Mouse (Mus musculus): Measurements from ENCODE around the gene Agap1. TPM values are rescaled to one million over a fixed set of nuclear protein-coding genes. Genes with fewer than 3 reads are reported as not detected.

Gene Agap1
- polyA plus RNA-seq, 1 experiment from 2014 or later, result 7.7 TPM

DNA sequence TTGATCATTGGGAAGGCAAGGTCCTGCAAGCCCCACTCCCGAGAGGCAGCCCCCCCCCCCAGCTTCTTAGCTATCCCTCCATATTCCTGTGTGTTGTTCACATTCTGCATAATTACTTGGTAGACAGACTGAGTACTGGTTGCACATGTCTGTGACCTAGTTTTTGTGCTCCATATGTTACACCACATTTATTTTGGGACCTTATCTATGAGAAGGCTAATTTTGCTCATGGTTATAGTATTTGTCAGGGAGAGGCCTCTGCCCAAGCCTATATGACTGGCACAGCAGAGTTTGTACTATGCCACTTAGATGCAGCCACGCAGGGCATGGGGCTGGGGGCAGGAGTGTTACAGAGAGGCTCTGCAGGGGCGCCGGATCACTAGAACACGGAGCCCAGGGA is 144.3 kb downstream of the Agap1 start:
- H3K27ac ChIP-seq (ENCODE audit: low read length), result no peak overlapping the region
- ATAC-seq (ENCODE audit: low FRiP score, low TSS enrichment), result no peak
- H3K4me2 ChIP-seq (replicated peaks; ENCODE audit: low read depth, low read length), result no peak overlapping the region
- H3K4me3 ChIP-seq (ENCODE audit: low read length), result no peak overlapping the region
- WGBS, result 92% methylated on average over 5 of the region's 5 CpGs
- no peaks in the 10 kb centered on the region for H3K9me3 ChIP-seq (ENCODE audit: low read length)
- H3K27me3 ChIP-seq (ENCODE audit: insufficient read depth, low read length), result no peaks in the 10 kb centered on the region
- H3K4me1 ChIP-seq (ENCODE audit: insufficient read depth, low read length), result no peaks in the 10 kb centered on the region
- no peaks in the 10 kb centered on the region for H3K36me3 ChIP-seq (ENCODE audit: insufficient read depth, low read length)
- no peak overlapping the region for H3K9ac ChIP-seq (replicated peaks; ENCODE audit: low read length)

DNA sequence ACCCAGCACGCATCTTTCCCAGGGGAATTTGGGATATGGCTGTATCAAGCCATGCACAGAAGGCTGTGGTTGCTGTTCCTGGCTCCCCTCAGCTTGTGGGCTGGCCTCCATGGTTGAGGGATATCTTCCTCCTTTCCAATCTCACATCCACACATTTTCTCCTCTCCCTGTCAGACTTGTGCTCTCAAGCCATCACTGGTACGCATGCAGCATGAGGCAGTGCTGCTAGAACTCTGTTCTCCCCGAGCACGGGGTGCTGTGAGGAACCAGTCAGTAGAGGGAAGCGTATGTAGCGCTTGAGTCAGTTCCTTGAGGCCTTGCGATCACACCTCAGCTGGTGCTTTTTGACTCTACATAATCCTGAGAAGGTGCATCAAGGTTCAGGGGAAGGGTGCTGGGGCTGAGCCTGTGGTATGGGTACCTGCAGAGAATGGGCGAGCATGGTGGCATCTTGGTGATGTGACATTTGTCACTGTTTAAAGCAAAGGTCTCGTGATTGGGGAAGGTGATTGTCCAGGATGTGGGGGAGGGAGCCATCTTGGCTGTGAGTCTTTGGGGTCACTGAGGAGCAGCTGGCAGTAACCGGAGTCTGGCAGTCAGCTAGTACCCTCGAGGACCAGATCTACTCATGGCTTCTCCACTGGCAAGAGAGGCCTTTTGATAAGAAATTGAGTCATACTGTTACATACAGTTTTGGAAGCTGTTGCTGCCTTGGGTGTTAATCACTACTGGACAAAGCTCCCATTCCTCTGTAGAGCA is 145.6 kb downstream of the Agap1 start:
- Histone ChIP-seq H3K27me3 (ENCODE audit: insufficient read depth, low read length) (no peaks in the 10 kb centered on the region), H3K4me2 (replicated peaks; ENCODE audit: low read depth, low read length) (no peak overlapping the region), H3K36me3 (ENCODE audit: insufficient read depth, low read length) (no peaks in the 10 kb centered on the region), H3K4me3 (ENCODE audit: low read length) (no peak overlapping the region), H3K27ac (ENCODE audit: low read length) (no peak overlapping the region), H3K9ac (replicated peaks; ENCODE audit: low read length) (no peak overlapping the region), H3K4me1 (ENCODE audit: insufficient read depth, low read length) (no peaks in the 10 kb centered on the region), H3K9me3 (ENCODE audit: low read length) (no peaks in the 10 kb centered on the region)
- no peak for ATAC-seq (ENCODE audit: low FRiP score, low TSS enrichment)
- WGBS, result 71% methylated on average over 11 of the region's 11 CpGs

DNA sequence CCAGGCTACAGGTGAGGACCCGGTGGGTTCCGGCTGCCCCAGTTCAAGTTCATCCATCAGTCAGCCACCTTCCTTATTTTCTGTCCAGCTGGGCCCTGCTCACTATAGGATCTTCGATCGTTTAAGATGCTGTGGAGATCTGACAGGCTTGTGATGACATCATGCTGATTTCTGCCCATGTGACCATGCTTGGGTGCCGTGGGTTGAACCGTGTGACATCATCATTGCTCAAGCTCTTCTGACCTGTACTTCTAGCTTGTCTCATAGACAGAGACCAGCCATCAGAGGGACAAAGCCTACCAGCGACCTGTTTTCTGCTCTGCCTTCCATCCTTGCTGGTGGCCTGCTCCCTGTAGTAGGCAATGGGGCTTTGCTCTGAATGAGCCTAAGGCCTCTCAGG is 146.7 kb downstream of the Agap1 start:
- Histone ChIP-seq H3K9me3 (ENCODE audit: low read length) (no peaks in the 10 kb centered on the region), H3K9ac (replicated peaks; ENCODE audit: low read length) (no peak overlapping the region), H3K4me2 (replicated peaks; ENCODE audit: low read depth, low read length) (no peak overlapping the region), H3K4me1 (ENCODE audit: insufficient read depth, low read length) (no peaks in the 10 kb centered on the region), H3K27ac (ENCODE audit: low read length) (no peak overlapping the region), H3K27me3 (ENCODE audit: insufficient read depth, low read length) (no peaks in the 10 kb centered on the region), H3K4me3 (ENCODE audit: low read length) (no peak overlapping the region), H3K36me3 (ENCODE audit: insufficient read depth, low read length) (no peaks in the 10 kb centered on the region)
- WGBS, result 89% methylated on average over 7 of the region's 7 CpGs
- no peak for ATAC-seq (ENCODE audit: low FRiP score, low TSS enrichment)

DNA sequence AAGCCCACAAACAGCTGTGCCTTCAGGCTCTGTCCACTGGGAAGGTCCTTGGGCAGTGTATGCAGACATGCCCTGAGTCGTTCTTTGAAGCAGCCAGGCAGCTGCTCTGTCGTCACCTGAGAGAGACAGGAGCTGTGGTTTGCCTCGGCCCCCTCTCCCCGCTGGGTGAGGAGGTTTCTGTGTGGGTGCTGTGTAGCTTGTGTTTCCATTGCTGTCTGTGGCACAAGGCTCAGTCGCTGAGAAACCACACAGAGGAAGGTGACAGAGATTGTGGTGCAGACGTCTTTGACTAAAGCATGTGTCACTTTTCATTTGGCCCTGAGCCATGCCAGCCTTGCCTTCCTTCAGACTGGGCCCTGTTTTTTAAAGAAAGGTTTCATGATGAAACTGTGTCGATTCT is 148.3 kb downstream of the Agap1 start:
- H3K9ac ChIP-seq (replicated peaks; ENCODE audit: low read length), result no peak overlapping the region
- 70% methylated on average over 7 of the region's 7 CpGs for WGBS
- ATAC-seq (ENCODE audit: low FRiP score, low TSS enrichment), result no peak
- no peak overlapping the region for H3K4me3 ChIP-seq (ENCODE audit: low read length)
- no peaks in the 10 kb centered on the region for H3K27me3 ChIP-seq (ENCODE audit: insufficient read depth, low read length)
- no peaks in the 10 kb centered on the region for H3K9me3 ChIP-seq (ENCODE audit: low read length)
- no peaks in the 10 kb centered on the region for H3K36me3 ChIP-seq (ENCODE audit: insufficient read depth, low read length)
- H3K27ac ChIP-seq (ENCODE audit: low read length), result no peak overlapping the region
- H3K4me2 ChIP-seq (replicated peaks; ENCODE audit: low read depth, low read length), result no peak overlapping the region
- H3K4me1 ChIP-seq (ENCODE audit: insufficient read depth, low read length), result no peaks in the 10 kb centered on the region

DNA sequence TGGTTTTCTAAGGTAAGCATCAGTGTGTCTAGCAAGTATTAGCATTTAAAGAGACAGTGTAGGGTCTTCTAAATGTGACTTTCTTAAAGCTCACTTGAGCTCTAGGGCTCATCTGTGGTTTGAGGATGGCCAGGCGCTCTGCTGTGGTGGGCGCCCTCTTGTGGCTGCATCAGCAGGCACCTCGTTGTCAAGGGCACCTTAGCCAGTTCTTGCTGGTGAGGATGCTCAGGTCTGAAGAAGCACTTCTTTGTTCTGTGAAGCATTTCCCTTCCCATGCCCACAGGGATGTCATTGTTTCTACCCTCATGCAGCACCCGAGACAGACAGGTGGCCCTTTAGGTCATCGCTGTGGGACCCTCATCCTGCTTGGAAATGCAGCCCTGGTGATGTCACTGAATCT is 152.0 kb downstream of the Agap1 start:
- H3K9me3 ChIP-seq (ENCODE audit: low read length), result no peaks in the 10 kb centered on the region
- H3K36me3 ChIP-seq (ENCODE audit: insufficient read depth, low read length), result peaks cover 9% of the 10 kb centered on the region; the same call in 1 of the 2 replicates
- no peak overlapping the region for H3K4me3 ChIP-seq (ENCODE audit: low read length)
- no peak overlapping the region for H3K4me2 ChIP-seq (replicated peaks; ENCODE audit: low read depth, low read length)
- H3K4me1 ChIP-seq (ENCODE audit: insufficient read depth, low read length), result no peaks in the 10 kb centered on the region
- H3K27me3 ChIP-seq (ENCODE audit: insufficient read depth, low read length), result no peaks in the 10 kb centered on the region
- no peak overlapping the region for H3K9ac ChIP-seq (replicated peaks; ENCODE audit: low read length)
- ATAC-seq (ENCODE audit: low FRiP score, low TSS enrichment), result no peak
- no peak overlapping the region for H3K27ac ChIP-seq (ENCODE audit: low read length)
- WGBS, result 44% methylated on average over 5 of the region's 5 CpGs

DNA sequence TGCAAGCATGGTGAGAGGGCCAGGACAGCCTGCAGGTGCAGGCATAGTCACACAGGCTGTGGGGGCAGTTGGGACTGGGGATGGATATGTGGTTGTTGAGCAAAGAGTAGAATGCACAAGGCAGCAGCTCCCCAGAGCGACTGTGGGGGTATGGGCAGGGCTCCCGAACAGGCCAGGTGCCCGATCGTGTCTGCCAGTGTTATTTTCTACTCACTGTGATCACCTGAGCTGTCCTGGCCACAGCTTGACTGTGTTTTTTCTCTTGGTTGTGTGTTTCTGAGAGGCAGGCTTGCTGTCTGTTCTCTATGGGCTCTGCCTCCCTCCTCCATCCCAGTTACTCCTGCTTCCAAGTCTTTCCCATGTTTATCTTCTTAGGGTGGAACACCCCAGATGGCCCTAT is 154.2 kb downstream of the Agap1 start:
- WGBS, result 90% methylated on average over 4 of the region's 4 CpGs
- Histone ChIP-seq H3K9ac (replicated peaks; ENCODE audit: low read length) (no peak overlapping the region), H3K4me3 (ENCODE audit: low read length) (no peak overlapping the region)

DNA sequence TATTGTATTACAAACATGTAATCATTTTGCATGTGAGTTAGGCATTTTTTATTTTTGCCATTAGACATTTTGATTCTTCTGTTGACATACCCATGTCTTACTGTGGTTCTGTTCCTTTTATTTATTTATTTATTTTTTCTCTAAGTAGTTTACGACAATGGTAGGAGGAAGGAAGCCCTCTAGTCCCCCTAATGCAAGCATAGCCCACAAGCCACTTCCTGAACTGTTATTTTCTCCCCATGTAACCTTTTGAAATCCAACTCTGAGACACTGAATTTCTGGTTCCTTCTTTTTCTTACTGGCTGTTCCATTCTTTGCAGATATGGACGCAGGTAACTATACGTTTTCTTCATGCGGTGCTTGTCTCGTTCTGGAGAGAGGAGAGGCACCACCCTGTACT is 155.4 kb downstream of the Agap1 start:
- H3K4me2 ChIP-seq (replicated peaks; ENCODE audit: low read depth, low read length), result no peak overlapping the region
- H3K36me3 ChIP-seq (ENCODE audit: insufficient read depth, low read length), result peaks cover 19% of the 10 kb centered on the region; the same call in 1 of the 2 replicates
- ATAC-seq (ENCODE audit: low FRiP score, low TSS enrichment), result no peak
- 88% methylated on average over 5 of the region's 5 CpGs for WGBS
- no peaks in the 10 kb centered on the region for H3K4me1 ChIP-seq (ENCODE audit: insufficient read depth, low read length)
- H3K27ac ChIP-seq (ENCODE audit: low read length), result no peak overlapping the region
- H3K27me3 ChIP-seq (ENCODE audit: insufficient read depth, low read length), result no peaks in the 10 kb centered on the region
- H3K4me3 ChIP-seq (ENCODE audit: low read length), result no peak overlapping the region
- H3K9ac ChIP-seq (replicated peaks; ENCODE audit: low read length), result no peak overlapping the region
- H3K9me3 ChIP-seq (ENCODE audit: low read length), result no peaks in the 10 kb centered on the region

More for the DNA sequence above, 154.2 kb downstream of the Agap1 start:
- Histone ChIP-seq H3K4me2 (replicated peaks; ENCODE audit: low read depth, low read length) (no peak overlapping the region), H3K4me1 (ENCODE audit: insufficient read depth, low read length) (no peaks in the 10 kb centered on the region), H3K36me3 (ENCODE audit: insufficient read depth, low read length) (peaks cover 19% of the 10 kb centered on the region; the same call in 1 of the 2 replicates), H3K27ac (ENCODE audit: low read length) (no peak overlapping the region), H3K9me3 (ENCODE audit: low read length) (no peaks in the 10 kb centered on the region), H3K27me3 (ENCODE audit: insufficient read depth, low read length) (no peaks in the 10 kb centered on the region)
- no peak for ATAC-seq (ENCODE audit: low FRiP score, low TSS enrichment)

DNA sequence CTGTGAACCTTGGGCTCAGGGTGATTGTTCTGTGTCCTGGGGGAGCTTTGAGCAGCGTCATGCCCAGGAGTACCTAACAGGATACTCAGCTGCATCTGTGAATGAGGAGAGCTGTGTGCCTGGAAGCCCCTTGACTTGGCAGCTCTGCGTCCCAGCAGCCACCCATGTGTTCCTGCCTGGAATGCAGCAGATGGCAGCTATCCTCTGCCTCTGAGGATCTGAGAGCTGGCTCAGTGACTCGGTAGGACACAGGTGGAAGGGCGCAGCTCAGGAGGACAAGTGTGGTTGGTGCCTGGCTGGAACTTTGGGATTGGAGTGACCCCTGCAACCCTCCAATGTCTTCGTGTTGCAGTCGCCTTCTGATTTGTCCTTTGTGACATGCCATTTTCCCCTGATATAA is 156.9 kb downstream of the Agap1 start:
- Histone ChIP-seq H3K4me3 (ENCODE audit: low read length) (no peak overlapping the region), H3K9ac (replicated peaks; ENCODE audit: low read length) (no peak overlapping the region), H3K36me3 (ENCODE audit: insufficient read depth, low read length) (peaks cover 19% of the 10 kb centered on the region), H3K4me1 (ENCODE audit: insufficient read depth, low read length) (no peaks in the 10 kb centered on the region), H3K27me3 (ENCODE audit: insufficient read depth, low read length) (no peaks in the 10 kb centered on the region), H3K27ac (ENCODE audit: low read length) (no peak overlapping the region), H3K9me3 (ENCODE audit: low read length) (no peaks in the 10 kb centered on the region), H3K4me2 (replicated peaks; ENCODE audit: low read depth, low read length) (no peak overlapping the region)
- WGBS, result 95% methylated on average over 6 of the region's 6 CpGs
- no peak for ATAC-seq (ENCODE audit: low FRiP score, low TSS enrichment)

DNA sequence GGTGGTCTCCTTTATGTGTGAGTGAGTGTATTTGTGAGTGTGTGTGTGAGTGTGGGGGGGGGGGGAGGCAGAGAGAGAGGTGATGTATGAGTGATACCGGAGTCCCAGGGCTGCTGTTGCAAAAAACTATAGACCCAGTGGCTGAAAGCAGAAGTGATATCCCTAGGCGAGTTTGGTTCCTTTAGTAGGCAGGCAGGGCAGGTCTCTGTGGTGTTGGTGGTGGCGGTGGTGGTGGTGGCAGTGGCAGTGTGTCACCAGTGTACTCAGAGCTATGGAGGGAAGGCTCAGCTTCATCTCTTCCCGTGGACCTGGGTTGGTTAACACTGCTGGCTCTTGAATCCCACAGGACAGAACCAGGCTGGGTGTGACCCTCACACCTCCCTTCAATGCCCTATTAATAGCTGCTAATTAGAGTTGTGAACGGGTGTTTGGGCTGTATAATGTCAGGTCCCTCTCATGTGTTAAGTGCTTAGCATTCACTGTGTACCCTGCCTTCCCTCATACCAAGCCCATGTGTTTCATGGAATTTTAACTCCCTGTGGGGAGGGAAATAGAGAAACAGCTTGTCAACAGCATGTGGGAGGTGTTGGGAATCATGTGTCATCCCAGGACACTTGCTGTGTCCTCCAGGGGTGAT is 158.7 kb downstream of the Agap1 start:
- no peaks in the 10 kb centered on the region for H3K27me3 ChIP-seq (ENCODE audit: insufficient read depth, low read length)
- H3K27ac ChIP-seq (ENCODE audit: low read length), result no peak overlapping the region
- 58% methylated on average over 5 of the region's 5 CpGs for WGBS
- no peaks in the 10 kb centered on the region for H3K4me1 ChIP-seq (ENCODE audit: insufficient read depth, low read length)
- ATAC-seq (ENCODE audit: low FRiP score, low TSS enrichment), result no peak
- H3K36me3 ChIP-seq (ENCODE audit: insufficient read depth, low read length), result peaks cover 19% of the 10 kb centered on the region
- H3K9me3 ChIP-seq (ENCODE audit: low read length), result no peaks in the 10 kb centered on the region
- H3K4me3 ChIP-seq (ENCODE audit: low read length), result no peak overlapping the region
- no peak overlapping the region for H3K4me2 ChIP-seq (replicated peaks; ENCODE audit: low read depth, low read length)
- no peak overlapping the region for H3K9ac ChIP-seq (replicated peaks; ENCODE audit: low read length)

DNA sequence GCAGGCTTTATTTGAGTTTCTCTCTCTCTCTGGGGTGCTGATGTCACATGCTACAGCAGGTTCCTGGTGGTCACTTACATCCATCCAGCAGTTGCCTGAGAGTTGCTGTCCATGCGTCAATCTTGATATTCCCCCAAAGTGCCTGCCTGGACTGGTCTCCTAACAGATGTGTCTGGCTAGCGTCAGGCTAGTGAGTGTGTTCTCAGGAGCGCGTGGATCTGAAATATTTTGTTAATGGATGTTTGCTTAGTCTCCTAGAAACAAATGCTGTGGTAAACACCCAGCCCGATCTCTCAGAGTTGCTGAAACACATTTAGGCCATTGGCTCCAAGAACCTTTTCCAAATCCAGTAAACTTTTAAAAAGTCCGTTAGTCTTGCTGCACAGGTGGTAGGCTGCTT is 161.9 kb downstream of the Agap1 start:
- no peak overlapping the region for H3K4me3 ChIP-seq (ENCODE audit: low read length)
- H3K27ac ChIP-seq (ENCODE audit: low read length), result no peak overlapping the region
- H3K9me3 ChIP-seq (ENCODE audit: low read length), result no peaks in the 10 kb centered on the region
- 87% methylated on average over 6 of the region's 6 CpGs for WGBS
- 0 out of 2 replicates have a peak, but pooled peaks cover 6% of the 10 kb centered on the region for H3K4me1 ChIP-seq (ENCODE audit: insufficient read depth, low read length)
- H3K27me3 ChIP-seq (ENCODE audit: insufficient read depth, low read length), result no peaks in the 10 kb centered on the region
- no peak overlapping the region for H3K4me2 ChIP-seq (replicated peaks; ENCODE audit: low read depth, low read length)
- H3K9ac ChIP-seq (replicated peaks; ENCODE audit: low read length), result no peak overlapping the region
- H3K36me3 ChIP-seq (ENCODE audit: insufficient read depth, low read length), result peaks cover 10% of the 10 kb centered on the region
- no peak for ATAC-seq (ENCODE audit: low FRiP score, low TSS enrichment)
